Mouse (Mus musculus) E14TG2a.4 (cell line): ENCODE measurements at regions not wholly inside any gene's neighbourhood (a gene's known extent, or its start where the extent isn't known, plus 50 kb on each side); places are given as distances from the start of the nearest gene placed in this dataset.
"Not testable (repeated sequence)": the region's sequence is repeated elsewhere in the genome, so short reads cannot be mapped to it uniquely, and the experiment has no call there.

Source experiments
- CTCF ChIP-seq: conservative IDR thresholded peaks from 2 replicates; pipeline ENCODE4 v1.5.1; 2014; ENCODE audit warnings: low read length
- NANOG ChIP-seq: IDR thresholded peaks from 2 replicates; pipeline ENCODE4 v1.6.1; 2014; ENCODE audit warnings: borderline replicate concordance, low read length, mixed read lengths
- POU5F1 ChIP-seq: IDR thresholded peaks from 2 replicates; pipeline ENCODE4 v1.6.1; 2014; ENCODE audit warnings: low read length, borderline replicate concordance

DNA sequence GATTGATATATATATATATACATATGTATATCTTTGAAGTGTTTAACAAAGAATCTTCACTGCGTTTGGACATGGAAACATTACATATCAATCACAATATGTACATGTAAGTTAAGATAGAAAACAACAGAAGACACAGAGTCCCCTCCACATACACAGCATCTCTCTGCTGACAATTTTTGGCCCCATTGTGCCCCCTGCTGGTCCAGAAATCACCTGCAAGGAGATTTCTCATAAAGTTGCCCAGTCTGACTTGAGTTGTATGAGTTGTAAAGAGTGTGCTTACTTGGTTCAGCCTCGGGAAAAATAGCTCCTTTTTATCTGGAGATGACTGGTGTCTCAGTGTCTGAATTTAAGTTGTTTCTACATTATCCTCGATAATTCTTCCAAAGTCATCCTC, 674.5 kb upstream of the Zfp386 start:
- not testable (repeated sequence) for TF ChIP-seq CTCF, POU5F1, NANOG
